Mouse (Mus musculus): ENCODE results near the gene 1110008P14Rik. TPM values are rescaled to one million over a fixed set of nuclear protein-coding genes. Genes with fewer than 3 reads are reported as not detected.

Gene 1110008P14Rik
- polyA plus RNA-seq, 1 experiment from 2014 or later = 44.4 TPM

DNA sequence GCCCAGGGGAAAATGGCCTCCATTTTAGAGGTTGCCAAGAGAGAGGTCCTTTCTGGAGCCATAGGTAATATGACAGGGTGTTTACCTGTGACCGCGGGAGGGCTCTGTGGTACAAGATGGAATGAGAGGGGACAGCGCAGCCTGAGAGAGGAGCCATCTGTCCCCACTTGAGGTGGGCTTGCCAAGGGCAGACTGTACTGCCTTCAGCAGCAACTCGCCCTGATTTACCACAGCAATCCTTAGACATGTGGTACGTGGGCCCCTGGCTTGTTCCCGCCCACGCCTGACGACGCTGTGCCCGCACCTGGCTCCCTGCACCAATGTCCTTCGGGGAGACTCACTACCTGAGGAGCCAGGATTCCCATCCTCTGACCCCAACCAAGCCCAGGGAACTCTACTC lies 33.4 kb downstream of the 1110008P14Rik start:
- peaks cover 13% of the 10 kb centered on the region for H3K4me1 ChIP-seq (ENCODE audit: control insufficient read depth, insufficient read depth, low read length)
- WGBS = 84% methylated on average over 11 of the region's 11 CpGs
- no peak overlapping the region for H3K27ac ChIP-seq (replicated peaks; ENCODE audit: low read depth, low read length)
- H3K4me2 ChIP-seq (ENCODE audit: low read depth, severe bottlenecking) = no peak overlapping the region
- peaks cover 2% of the 10 kb centered on the region; the same call in 1 of the 2 replicates for H3K36me3 ChIP-seq (ENCODE audit: control insufficient read depth, insufficient read depth, low read length)
- H3K4me3 ChIP-seq (ENCODE audit: low read depth, low read length) = no peak overlapping the region
- H3K9me3 ChIP-seq (ENCODE audit: control insufficient read depth, low read length) = no peaks in the 10 kb centered on the region
- H3K9ac ChIP-seq (ENCODE audit: low read length) = no peak overlapping the region
- H3K27me3 ChIP-seq (ENCODE audit: control insufficient read depth, insufficient read depth, low read length) = no peaks in the 10 kb centered on the region
- DNase-seq (ENCODE audit: low spot score) (no peak), ATAC-seq (ENCODE audit: insufficient number of reproducible peaks, low FRiP score, low TSS enrichment, low read depth) (no peak)

DNA sequence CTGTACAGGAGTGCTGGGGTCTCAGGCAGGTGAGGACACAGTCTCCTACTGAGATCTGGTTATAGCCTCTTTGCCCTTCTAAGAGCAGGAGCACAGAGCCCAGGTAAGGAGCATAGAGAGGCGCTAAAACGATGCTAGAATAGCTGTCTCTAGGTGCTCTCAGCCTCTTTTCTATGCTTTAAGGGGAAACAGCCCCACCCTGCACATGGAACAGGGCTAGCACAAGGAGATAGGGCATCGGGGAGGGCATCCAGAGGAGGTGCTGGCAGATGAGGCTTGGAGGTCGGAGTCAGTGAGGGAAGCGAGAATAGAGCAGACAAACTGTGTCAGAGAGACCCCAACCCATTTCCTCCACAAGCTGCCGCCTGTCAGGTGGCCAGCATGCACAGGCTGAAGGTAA lies 34.7 kb downstream of the 1110008P14Rik start:
- H3K27me3 ChIP-seq (ENCODE audit: control insufficient read depth, insufficient read depth, low read length) = no peaks in the 10 kb centered on the region
- no peak overlapping the region for H3K9ac ChIP-seq (ENCODE audit: low read length)
- WGBS = 72% methylated on average over 6 of the region's 6 CpGs
- no peak overlapping the region for H3K4me2 ChIP-seq (ENCODE audit: low read depth, severe bottlenecking)
- no peaks in the 10 kb centered on the region for H3K9me3 ChIP-seq (ENCODE audit: control insufficient read depth, low read length)
- H3K4me3 ChIP-seq (ENCODE audit: low read depth, low read length) = no peak overlapping the region
- DNase-seq (ENCODE audit: low spot score) = no peak
- no peak overlapping the region for H3K27ac ChIP-seq (replicated peaks; ENCODE audit: low read depth, low read length)
- no peak for ATAC-seq (ENCODE audit: insufficient number of reproducible peaks, low FRiP score, low TSS enrichment, low read depth)
- peaks cover 2% of the 10 kb centered on the region; the same call in 1 of the 2 replicates for H3K36me3 ChIP-seq (ENCODE audit: control insufficient read depth, insufficient read depth, low read length)
- peaks cover 13% of the 10 kb centered on the region for H3K4me1 ChIP-seq (ENCODE audit: control insufficient read depth, insufficient read depth, low read length)

DNA sequence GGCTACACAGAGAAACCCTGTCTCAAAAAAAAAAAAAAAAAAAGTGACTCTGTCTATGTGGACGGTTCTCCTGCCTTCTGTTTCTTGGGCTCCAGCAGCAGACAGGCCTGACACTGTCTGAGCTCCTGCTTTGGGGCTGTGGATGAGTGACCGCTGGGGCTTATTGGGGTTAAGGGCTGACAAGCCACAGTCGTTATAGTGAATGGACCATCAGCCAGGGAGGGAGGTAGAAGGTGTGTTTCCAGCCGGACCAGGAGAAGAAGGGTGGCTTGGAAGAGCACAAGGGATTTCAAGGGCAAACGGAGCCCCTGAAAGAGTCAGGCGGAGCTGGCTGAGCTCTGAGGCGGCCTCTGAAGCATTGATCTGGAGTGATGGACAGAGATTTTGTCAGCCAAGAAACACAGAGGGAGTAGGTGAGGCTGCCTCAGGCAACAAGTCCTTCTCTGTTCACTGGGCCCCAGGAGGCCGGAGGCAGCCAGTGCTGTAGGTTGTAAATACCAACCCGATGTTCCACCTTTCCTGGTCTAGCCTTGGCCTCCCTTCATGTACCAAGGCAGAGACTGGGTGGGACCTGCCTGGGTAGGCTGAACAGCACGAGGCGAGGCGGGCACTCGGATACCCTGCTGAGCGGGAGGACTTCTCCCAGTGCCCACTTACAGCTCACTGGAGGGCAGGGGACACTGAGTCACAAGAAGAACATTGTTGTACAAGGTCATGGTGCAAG lies 37.0 kb downstream of the 1110008P14Rik start:
- Histone ChIP-seq H3K4me1 (ENCODE audit: control insufficient read depth, insufficient read depth, low read length) (no peaks in the 10 kb centered on the region), H3K9ac (ENCODE audit: low read length) (no peak overlapping the region), H3K27me3 (ENCODE audit: control insufficient read depth, insufficient read depth, low read length) (no peaks in the 10 kb centered on the region), H3K4me3 (ENCODE audit: low read depth, low read length) (no peak overlapping the region), H3K36me3 (ENCODE audit: control insufficient read depth, insufficient read depth, low read length) (peaks cover 2% of the 10 kb centered on the region; the same call in 1 of the 2 replicates), H3K9me3 (ENCODE audit: control insufficient read depth, low read length) (no peaks in the 10 kb centered on the region), H3K27ac (replicated peaks; ENCODE audit: low read depth, low read length) (no peak overlapping the region), H3K4me2 (ENCODE audit: low read depth, severe bottlenecking) (no peak overlapping the region)
- DNase-seq (ENCODE audit: low spot score) (no peak), ATAC-seq (ENCODE audit: insufficient number of reproducible peaks, low FRiP score, low TSS enrichment, low read depth) (no peak)
- 75% methylated on average over 14 of the region's 14 CpGs for WGBS

DNA sequence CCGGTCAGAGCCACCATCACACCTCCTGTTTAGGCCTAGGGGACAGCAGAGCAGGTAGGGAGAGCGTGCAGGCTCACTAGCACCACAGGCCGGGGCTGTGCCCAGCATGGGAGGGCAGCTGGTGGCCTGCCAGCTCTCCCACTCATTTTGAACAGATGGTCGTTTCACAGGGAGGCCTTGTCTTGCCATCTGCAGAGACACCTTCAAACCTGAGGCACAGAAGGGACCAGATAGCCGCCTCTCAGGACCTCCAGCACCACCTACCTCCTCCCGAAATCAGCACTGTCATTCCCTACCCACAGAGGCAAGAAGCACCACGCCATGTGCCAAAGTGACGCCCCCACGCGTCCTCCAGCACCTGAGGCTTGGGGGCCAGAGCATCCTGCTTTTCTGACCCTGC lies 37.7 kb downstream of the 1110008P14Rik start:
- no peak overlapping the region for H3K4me3 ChIP-seq (ENCODE audit: low read depth, low read length)
- no peaks in the 10 kb centered on the region for H3K27me3 ChIP-seq (ENCODE audit: control insufficient read depth, insufficient read depth, low read length)
- no peaks in the 10 kb centered on the region for H3K4me1 ChIP-seq (ENCODE audit: control insufficient read depth, insufficient read depth, low read length)
- DNase-seq (ENCODE audit: low spot score) (no peak), ATAC-seq (ENCODE audit: insufficient number of reproducible peaks, low FRiP score, low TSS enrichment, low read depth) (no peak)
- no peak overlapping the region for H3K27ac ChIP-seq (replicated peaks; ENCODE audit: low read depth, low read length)
- no peak overlapping the region for H3K4me2 ChIP-seq (ENCODE audit: low read depth, severe bottlenecking)
- 75% methylated on average over 10 of the region's 10 CpGs for WGBS
- H3K9ac ChIP-seq (ENCODE audit: low read length) = no peak overlapping the region
- H3K9me3 ChIP-seq (ENCODE audit: control insufficient read depth, low read length) = no peaks in the 10 kb centered on the region
- H3K36me3 ChIP-seq (ENCODE audit: control insufficient read depth, insufficient read depth, low read length) = peaks cover 2% of the 10 kb centered on the region; the same call in 1 of the 2 replicates

DNA sequence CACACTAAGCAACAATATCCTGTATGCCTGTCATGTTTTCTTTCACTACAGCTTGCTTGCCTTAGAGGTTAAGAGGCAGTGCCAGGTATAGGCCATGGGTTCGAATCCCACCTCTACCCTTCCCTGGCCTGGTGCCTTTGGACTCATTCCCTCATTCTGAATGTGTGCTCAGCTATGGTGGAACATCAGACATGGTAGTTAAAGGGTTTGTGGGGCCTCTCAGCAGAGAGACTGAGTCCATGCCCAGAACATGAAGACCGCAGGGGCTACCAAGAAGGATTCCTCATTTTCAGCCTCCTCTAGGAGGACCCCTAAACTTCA lies 38.4 kb downstream of the 1110008P14Rik start:
- Histone ChIP-seq H3K27me3 (ENCODE audit: control insufficient read depth, insufficient read depth, low read length) (no peaks in the 10 kb centered on the region), H3K27ac (replicated peaks; ENCODE audit: low read depth, low read length) (no peak overlapping the region), H3K4me1 (ENCODE audit: control insufficient read depth, insufficient read depth, low read length) (no peaks in the 10 kb centered on the region), H3K9ac (ENCODE audit: low read length) (no peak overlapping the region), H3K9me3 (ENCODE audit: control insufficient read depth, low read length) (no peaks in the 10 kb centered on the region), H3K4me3 (ENCODE audit: low read depth, low read length) (no peak overlapping the region), H3K4me2 (ENCODE audit: low read depth, severe bottlenecking) (no peak overlapping the region; the same call in 1 of the 2 replicates), H3K36me3 (ENCODE audit: control insufficient read depth, insufficient read depth, low read length) (peaks cover 2% of the 10 kb centered on the region; the same call in 1 of the 2 replicates)
- 94% methylated on average over 2 of the region's 2 CpGs for WGBS
- DNase-seq (ENCODE audit: low spot score) (no peak), ATAC-seq (ENCODE audit: insufficient number of reproducible peaks, low FRiP score, low TSS enrichment, low read depth) (no peak)

DNA sequence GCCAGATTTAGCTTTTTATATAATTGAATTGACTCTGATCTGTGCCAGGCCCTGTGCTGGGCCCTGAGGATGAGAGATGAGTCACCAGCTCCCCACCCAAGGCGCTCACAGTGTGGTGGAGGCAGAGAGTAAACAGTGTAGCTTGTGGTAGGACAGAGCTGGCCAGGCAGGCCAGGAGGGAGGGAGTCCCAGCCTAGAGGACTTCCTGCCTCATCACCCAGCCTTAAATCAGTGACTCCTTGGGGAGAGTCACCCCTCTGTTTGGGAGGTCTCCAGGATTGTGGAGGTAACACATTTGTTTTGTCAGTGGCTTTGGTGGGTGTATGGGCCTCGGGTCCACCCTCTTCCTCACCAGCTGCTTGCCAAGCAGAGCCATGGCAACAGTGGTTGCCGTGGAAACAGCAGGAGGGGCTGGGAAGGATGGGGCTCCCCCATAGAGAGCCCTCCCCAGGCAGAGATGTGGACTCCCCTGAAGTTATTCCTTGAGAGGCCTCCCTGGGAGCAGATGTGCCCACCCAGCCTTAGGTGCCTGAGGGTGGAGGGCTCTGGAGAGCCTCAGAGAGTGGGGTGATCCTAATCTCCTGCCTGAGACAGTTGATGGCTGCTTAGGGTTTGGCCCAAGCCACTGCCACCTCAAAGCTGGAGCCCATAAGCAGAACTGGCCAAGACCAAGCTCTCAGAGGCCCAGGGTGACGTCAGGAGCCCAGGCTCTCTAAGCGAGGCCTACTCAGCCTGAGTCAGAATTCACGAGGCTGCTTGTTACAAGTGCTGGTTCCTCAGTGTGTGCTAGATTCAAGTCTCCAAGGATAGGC lies 39.0 kb downstream of the 1110008P14Rik start:
- Histone ChIP-seq H3K9me3 (ENCODE audit: control insufficient read depth, low read length) (no peaks in the 10 kb centered on the region), H3K36me3 (ENCODE audit: control insufficient read depth, insufficient read depth, low read length) (peaks cover 2% of the 10 kb centered on the region; the same call in 1 of the 2 replicates), H3K27ac (replicated peaks; ENCODE audit: low read depth, low read length) (no peak overlapping the region), H3K4me3 (ENCODE audit: low read depth, low read length) (no peak overlapping the region), H3K4me1 (ENCODE audit: control insufficient read depth, insufficient read depth, low read length) (no peaks in the 10 kb centered on the region), H3K27me3 (ENCODE audit: control insufficient read depth, insufficient read depth, low read length) (no peaks in the 10 kb centered on the region), H3K9ac (ENCODE audit: low read length) (no peak overlapping the region), H3K4me2 (ENCODE audit: low read depth, severe bottlenecking) (no peak overlapping the region)
- 73% methylated on average over 6 of the region's 6 CpGs for WGBS
- DNase-seq (ENCODE audit: low spot score) (no peak), ATAC-seq (ENCODE audit: insufficient number of reproducible peaks, low FRiP score, low TSS enrichment, low read depth) (no peak)

DNA sequence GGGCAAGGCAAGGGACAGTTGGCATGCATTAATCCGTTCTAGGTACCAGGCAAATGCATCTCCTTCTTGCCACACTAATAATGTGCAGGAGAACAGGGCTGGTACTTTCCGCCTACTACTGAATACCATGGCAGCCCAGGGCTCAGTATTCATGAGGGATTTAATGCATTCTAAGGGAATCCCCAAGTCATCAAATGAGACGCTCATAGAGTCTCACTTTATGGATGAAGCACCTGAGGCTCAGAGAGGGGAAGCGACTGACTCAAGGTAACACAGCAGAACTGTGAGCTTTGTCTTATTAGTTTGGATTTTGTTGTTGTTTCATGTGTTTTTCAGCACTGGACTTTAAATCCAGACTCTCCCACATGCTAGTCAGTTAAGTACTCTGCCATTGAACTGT lies 39.7 kb downstream of the 1110008P14Rik start:
- H3K4me2 ChIP-seq (ENCODE audit: low read depth, severe bottlenecking) = no peak overlapping the region
- H3K9me3 ChIP-seq (ENCODE audit: control insufficient read depth, low read length) = no peaks in the 10 kb centered on the region
- WGBS = 90% methylated on average over 4 of the region's 4 CpGs
- H3K4me1 ChIP-seq (ENCODE audit: control insufficient read depth, insufficient read depth, low read length) = no peaks in the 10 kb centered on the region
- no peak overlapping the region for H3K4me3 ChIP-seq (ENCODE audit: low read depth, low read length)
- no peak overlapping the region for H3K9ac ChIP-seq (ENCODE audit: low read length)
- H3K27me3 ChIP-seq (ENCODE audit: control insufficient read depth, insufficient read depth, low read length) = no peaks in the 10 kb centered on the region
- DNase-seq (ENCODE audit: low spot score) (no peak), ATAC-seq (ENCODE audit: insufficient number of reproducible peaks, low FRiP score, low TSS enrichment, low read depth) (no peak)
- H3K27ac ChIP-seq (replicated peaks; ENCODE audit: low read depth, low read length) = no peak overlapping the region
- peaks cover 5% of the 10 kb centered on the region for H3K36me3 ChIP-seq (ENCODE audit: control insufficient read depth, insufficient read depth, low read length)

DNA sequence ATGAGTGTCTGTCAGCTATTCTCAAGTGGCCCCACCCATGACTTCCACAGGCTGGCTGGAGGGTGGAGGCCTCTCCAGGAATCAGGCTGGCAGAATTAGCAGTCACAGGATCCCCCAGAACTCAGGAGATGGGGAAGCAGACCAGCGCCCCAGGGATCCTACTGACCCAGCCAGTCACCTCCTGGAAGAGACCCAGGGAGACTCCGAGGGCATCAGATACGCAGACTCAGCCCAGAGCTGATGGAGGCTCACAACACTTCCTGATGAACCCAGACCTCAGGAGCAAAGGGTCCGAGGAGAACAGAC lies 40.2 kb downstream of the 1110008P14Rik start:
- Histone ChIP-seq H3K36me3 (ENCODE audit: control insufficient read depth, insufficient read depth, low read length) (peaks cover 5% of the 10 kb centered on the region), H3K9me3 (ENCODE audit: control insufficient read depth, low read length) (no peaks in the 10 kb centered on the region), H3K4me1 (ENCODE audit: control insufficient read depth, insufficient read depth, low read length) (no peaks in the 10 kb centered on the region), H3K27me3 (ENCODE audit: control insufficient read depth, insufficient read depth, low read length) (no peaks in the 10 kb centered on the region), H3K27ac (replicated peaks; ENCODE audit: low read depth, low read length) (no peak overlapping the region), H3K4me2 (ENCODE audit: low read depth, severe bottlenecking) (no peak overlapping the region), H3K9ac (ENCODE audit: low read length) (no peak overlapping the region), H3K4me3 (ENCODE audit: low read depth, low read length) (no peak overlapping the region)
- ATAC-seq (ENCODE audit: insufficient number of reproducible peaks, low FRiP score, low TSS enrichment, low read depth) (no peak), DNase-seq (ENCODE audit: low spot score) (no peak)
- WGBS = 86% methylated on average over 4 of the region's 4 CpGs

Data from limb, embryonic 11.5 days (tissue).